Mouse (Mus musculus): ENCODE data around the gene Il10rb. TPM values are rescaled to one million over a fixed set of nuclear protein-coding genes. Genes with fewer than 3 reads are reported as not detected.

Il10rb gene
- total RNA-seq, 2 experiments from 2014 or later, result 7.0 to 7.8 TPM

- no peak for DNase-seq
- intact Hi-C loops (cut with DNase I), result no loop called here
Observed at GRCm38 (mm10) chr16:91471481-91471880, 65.5 kb downstream of the Il10rb start.

Other genes starting within 250 kb of the Il10rb start
- gene Olig2, start 180.7 kb upstream of the Il10rb start, total RNA-seq (2021), result 10 to 100 TPM; 30.9 to 34.9 TPM
- gene Olig1, start 136.4 kb upstream of the Il10rb start, total RNA-seq (2021), result 100 to 1,000 TPM in 1 of 2 experiments, 10 to 100 TPM in 1; 95.9 to 102 TPM
- 10 to 100 TPM; 26.5 to 28.6 TPM for gene Ifnar2, start 33.4 kb upstream of the Il10rb start, total RNA-seq (2021)
- not detected for gene Gm21970, start 14.4 kb upstream of the Il10rb start, total RNA-seq (2021)
- 10 to 100 TPM; 83.8 to 92.7 TPM for gene Ifnar1, start 79.1 kb downstream of the Il10rb start, total RNA-seq (2021)
- gene Ifngr2, start 140.9 kb downstream of the Il10rb start, total RNA-seq (2021), result 10 to 100 TPM; 88.8 to 89.4 TPM
- 10 to 100 TPM; 76.3 to 77.4 TPM for gene Tmem50b, start 191.6 kb downstream of the Il10rb start, total RNA-seq (2021)
- 1 to 10 TPM; 1.8 to 2.8 TPM for gene Dnajc28, start 212.9 kb downstream of the Il10rb start, total RNA-seq (2021)
- 10 to 100 TPM; 58.8 to 60.1 TPM for gene Gart, start 240.8 kb downstream of the Il10rb start, total RNA-seq (2021)
- 100 to 1,000 TPM; 252 to 257 TPM for gene Son, start 241.3 kb downstream of the Il10rb start, total RNA-seq (2021)